Mouse (Mus musculus) CD4-positive, CD25-positive, alpha-beta regulatory T cell (primary cell): ENCODE results near the gene Vmp1. TPM values are rescaled to one million over a fixed set of nuclear protein-coding genes. Genes with fewer than 3 reads are reported as not detected.

Experiments
- polyA plus RNA-seq: library from polyadenylated mRNA; unstranded; fragments of 100-300 nt; shearing (Covaris generic); gene quantifications from one replicate; pipeline ENCODE4 v1.2.1, GENCODE M21; 2017

The Vmp1 gene
- 148 TPM for polyA plus RNA-seq

GRCm38 (mm10) chr11:86683395-86684125 is at the start of gene Vmp1, which contains the start of gene Ptrh2:
TSS of gene Vmp1 (minus strand) at chr11:86683836.
TSS of gene Ptrh2 (plus strand) at chr11:86683985.

GRCm38 (mm10) chr11:86544639-86545299 is 138.9 kb downstream of the Vmp1 start, which contains the start of the genes Rps6kb1 and Tubd1:
TSS of gene Rps6kb1 (minus strand) at chr11:86544805.
TSS of gene Tubd1 (plus strand) at chr11:86544991.

Other genes with a start within 250 kb of the Vmp1 start
- 50.7 TPM for gene Rnft1, start 199.2 kb downstream of the Vmp1 start, polyA plus RNA-seq
- gene Rps6kb1, start 139.0 kb downstream of the Vmp1 start, polyA plus RNA-seq: 50.2 TPM
- 7.6 TPM for gene Tubd1, start 138.8 kb downstream of the Vmp1 start, polyA plus RNA-seq
- 10.4 TPM for gene Ptrh2, start 149 bp upstream of the Vmp1 start, polyA plus RNA-seq
- gene Cltc, start 73.7 kb upstream of the Vmp1 start, polyA plus RNA-seq: 125 TPM
- 36.5 TPM for gene Dhx40, start 123.9 kb upstream of the Vmp1 start, polyA plus RNA-seq